Mouse (Mus musculus) forebrain, embryonic 13.5 days (tissue): ENCODE measurements around the gene Opn1sw. TPM values are rescaled to one million over a fixed set of nuclear protein-coding genes. Genes with fewer than 3 reads are reported as not detected.

Experiments used
- ATAC-seq: fragments of 200-750 bp; cut with Nextera tagmentation; 2 replicates; pipeline ENCODE4 v1.8.0; 2017
- H3K27ac ChIP-seq: fragments of 300-500 bp; sonication (generic); 2 replicates; pipeline ENCODE4 v1.5.1; 2015; ENCODE audit warnings: inconsistent platforms, mild to moderate bottlenecking, moderate library complexity
- H3K27me3 ChIP-seq: fragments of 300-500 bp; sonication (generic); 2 replicates; pipeline ENCODE4 v1.6.1; 2015; ENCODE audit warnings: mild to moderate bottlenecking, inconsistent platforms
- H3K36me3 ChIP-seq: fragments of 300-500 bp; sonication (generic); 2 replicates; pipeline ENCODE4 v1.6.1; 2015; ENCODE audit warnings: mild to moderate bottlenecking, inconsistent platforms; ENCODE audit not compliant: poor library complexity, severe bottlenecking
- H3K4me1 ChIP-seq: fragments of 300-500 bp; sonication (generic); 2 replicates; pipeline ENCODE4 v1.6.1; 2015; ENCODE audit warnings: inconsistent platforms
- H3K4me2 ChIP-seq: fragments of 300-500 bp; sonication (generic); 2 replicates; pipeline ENCODE4 v1.6.1; 2015; ENCODE audit warnings: inconsistent platforms, mild to moderate bottlenecking, moderate library complexity
- H3K4me3 ChIP-seq: fragments of 300-500 bp; sonication (generic); 2 replicates; pipeline ENCODE4 v1.5.1; 2015; ENCODE audit warnings: mild to moderate bottlenecking, inconsistent platforms
- H3K9ac ChIP-seq: fragments of 300-500 bp; sonication (generic); 2 replicates; pipeline ENCODE4 v1.6.1; 2015; ENCODE audit warnings: mild to moderate bottlenecking, inconsistent platforms
- H3K9me3 ChIP-seq: fragments of 300-500 bp; sonication (generic); replicated peaks from 2 replicates; pipeline ENCODE4 v1.6.1; 2016; ENCODE audit warnings: inconsistent platforms
- WGBS: fragments of 180-500 bp; shearing (Covaris S2); methylation state at CpG from one replicate; pipeline ENCODE4 v1.1.7; 2015; 5-methylcytosine and 5-hydroxymethylcytosine counted together
- polyA plus RNA-seq: library from polyadenylated mRNA; unstranded; fragments of >200 nt; fragmentation: Nextera tagmentation; extraction: Ambion mirVana; gene quantifications from 2 replicates; pipeline ENCODE4 v1.2.1, GENCODE M21; 2015

The Opn1sw gene
- polyA plus RNA-seq, 1 experiment from 2014 or later = 0.44 TPM

DNA sequence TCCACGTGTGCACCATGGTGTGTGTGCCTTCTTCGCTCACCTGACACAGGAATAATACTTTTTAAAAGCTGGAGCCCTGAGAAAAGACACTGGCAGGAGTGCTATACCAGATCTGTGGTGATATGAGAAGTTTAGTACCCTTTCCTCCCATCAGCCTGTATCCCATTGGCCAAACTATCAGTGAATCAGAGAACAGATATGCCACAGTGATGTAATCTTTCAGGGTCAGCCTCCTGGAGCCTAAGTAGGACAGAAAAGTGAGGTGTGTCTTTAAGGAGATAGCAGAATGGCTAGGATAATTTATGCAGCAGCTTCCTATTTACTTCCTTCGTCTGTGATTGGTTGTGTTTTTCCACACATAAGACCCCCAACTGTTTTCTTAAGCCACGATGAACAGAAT is 39.9 kb upstream of the Opn1sw start:
- WGBS = 61% methylated on average over 4 of the region's 4 CpGs

DNA sequence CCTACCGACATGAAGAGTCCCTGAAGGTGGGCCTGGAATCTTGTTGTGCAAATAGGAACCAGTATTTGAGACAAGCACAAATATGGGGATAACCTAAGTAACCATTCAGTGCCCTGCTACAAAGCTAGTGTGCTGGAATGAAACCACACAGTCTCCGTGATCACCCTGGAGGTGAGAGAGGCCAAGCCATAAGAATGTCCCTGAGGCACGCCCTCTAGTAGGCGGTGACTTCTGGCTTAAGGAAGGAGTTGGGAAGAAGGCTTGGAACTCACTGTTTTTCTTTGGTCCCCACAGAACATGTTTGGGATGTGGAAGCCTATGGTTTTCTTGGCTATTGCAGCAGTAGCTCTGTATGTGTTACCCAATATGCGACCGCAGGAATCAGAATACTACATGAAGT is 38.1 kb upstream of the Opn1sw start:
- H3K27ac ChIP-seq = no peak overlapping the region
- no peaks in the 10 kb centered on the region for H3K36me3 ChIP-seq
- WGBS = 84% methylated on average over 6 of the region's 6 CpGs
- 0 out of 2 replicates have a peak, but pooled peaks cover under 1% of the 10 kb centered on the region for H3K4me1 ChIP-seq
- no peaks in the 10 kb centered on the region for H3K9me3 ChIP-seq
- no peak overlapping the region for H3K4me3 ChIP-seq
- peaks cover 9% of the 10 kb centered on the region; the same call in 1 of the 2 replicates for H3K27me3 ChIP-seq
- ATAC-seq = no peak
- H3K9ac ChIP-seq = no peak overlapping the region
- H3K4me2 ChIP-seq = no peak overlapping the region

More for the DNA sequence above, 39.9 kb upstream of the Opn1sw start:
- Histone ChIP-seq H3K36me3 (no peaks in the 10 kb centered on the region), H3K9ac (no peak overlapping the region), H3K4me1 (peaks cover 16% of the 10 kb centered on the region), H3K27me3 (peaks cover 27% of the 10 kb centered on the region), H3K27ac (no peak overlapping the region), H3K4me3 (no peak overlapping the region), H3K9me3 (no peaks in the 10 kb centered on the region), H3K4me2 (no peak overlapping the region)
- ATAC-seq = no peak

DNA sequence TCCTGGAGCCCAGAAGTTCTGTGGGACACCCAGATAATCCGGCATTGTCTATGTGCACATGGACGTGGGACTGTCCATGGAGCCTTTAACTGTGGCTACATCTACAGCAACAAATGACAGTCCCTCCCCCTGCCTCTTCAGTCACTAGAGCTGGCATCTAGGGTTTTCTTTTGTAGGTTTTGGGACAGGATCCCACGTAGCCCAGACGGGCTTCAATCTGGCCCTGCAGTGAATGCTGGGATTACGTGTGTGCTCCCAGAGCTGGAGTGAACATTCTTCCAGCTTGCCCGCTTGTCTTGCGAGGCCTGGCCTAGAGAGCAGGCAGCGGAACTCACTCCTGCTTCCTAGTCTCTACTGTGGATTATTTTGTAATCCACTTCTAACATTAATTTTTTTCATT is 36.9 kb upstream of the Opn1sw start:
- no peak overlapping the region for H3K9ac ChIP-seq
- H3K4me1 ChIP-seq = no peaks in the 10 kb centered on the region
- no peak for ATAC-seq
- peaks cover 4% of the 10 kb centered on the region; the same call in 1 of the 2 replicates for H3K36me3 ChIP-seq
- H3K27me3 ChIP-seq = no peaks in the 10 kb centered on the region
- H3K4me2 ChIP-seq = no peak overlapping the region
- no peak overlapping the region for H3K27ac ChIP-seq
- H3K4me3 ChIP-seq = no peak overlapping the region
- no peaks in the 10 kb centered on the region for H3K9me3 ChIP-seq
- WGBS = 78% methylated on average over 8 of the region's 8 CpGs

DNA sequence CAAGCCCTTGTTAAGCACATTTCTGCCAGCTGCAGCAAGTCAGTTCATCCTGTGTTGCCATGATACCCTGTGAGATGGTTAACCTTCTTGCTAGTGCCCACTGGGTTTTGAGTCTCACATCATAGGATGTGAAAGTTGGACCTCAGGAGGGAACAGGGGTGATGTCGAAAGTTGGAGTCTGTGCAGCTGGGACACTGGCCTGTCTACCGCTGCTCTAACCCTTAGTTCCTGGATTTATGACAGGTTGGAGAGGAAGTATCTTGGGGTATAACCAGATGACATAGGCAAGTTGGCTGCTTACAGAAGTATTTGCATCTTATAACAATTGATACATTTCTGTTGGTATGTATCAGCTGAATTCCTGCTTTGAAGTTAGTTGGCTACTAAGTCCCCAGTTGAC is 32.3 kb upstream of the Opn1sw start:
- Histone ChIP-seq H3K4me3 (no peak overlapping the region), H3K27ac (no peak overlapping the region), H3K36me3 (peaks cover 35% of the 10 kb centered on the region), H3K4me1 (no peaks in the 10 kb centered on the region), H3K27me3 (no peaks in the 10 kb centered on the region), H3K9ac (no peak overlapping the region), H3K4me2 (no peak overlapping the region), H3K9me3 (no peaks in the 10 kb centered on the region)
- 91% methylated on average over 2 of the region's 2 CpGs for WGBS
- ATAC-seq = no peak

DNA sequence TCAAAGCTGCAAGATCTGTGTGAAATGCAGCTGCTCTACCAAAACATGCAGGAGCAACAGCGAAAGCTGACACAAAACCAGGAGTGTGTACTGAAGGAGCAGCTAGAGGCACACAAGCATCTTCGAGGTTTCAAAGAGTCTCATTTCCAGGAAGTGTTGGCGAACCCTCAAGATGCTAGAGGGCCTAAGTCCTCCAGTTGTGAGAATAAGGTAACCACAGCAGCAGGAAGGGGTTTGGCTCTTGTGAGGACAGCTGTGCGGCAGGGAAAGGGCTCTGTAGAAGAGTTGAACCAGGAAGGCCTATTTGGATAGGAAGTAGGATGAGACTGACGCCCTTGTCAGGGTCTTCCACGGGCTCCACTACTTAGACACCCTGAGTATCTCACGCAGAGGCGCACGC is 27.2 kb upstream of the Opn1sw start:
- Histone ChIP-seq H3K4me1 (no peaks in the 10 kb centered on the region), H3K9me3 (no peaks in the 10 kb centered on the region), H3K36me3 (peaks cover 79% of the 10 kb centered on the region), H3K9ac (no peak overlapping the region), H3K27me3 (no peaks in the 10 kb centered on the region), H3K27ac (no peak overlapping the region), H3K4me2 (no peak overlapping the region), H3K4me3 (no peak overlapping the region)
- ATAC-seq = no peak
- WGBS = 93% methylated on average over 9 of the region's 9 CpGs

- H3K4me3 ChIP-seq = no peak overlapping the region
- peaks cover 5% of the 10 kb centered on the region; the same call in 1 of the 2 replicates for H3K4me1 ChIP-seq
- WGBS = 88% methylated on average over 6 of the region's 6 CpGs
- H3K36me3 ChIP-seq = peaks cover 50% of the 10 kb centered on the region
- no peak for ATAC-seq
- no peaks in the 10 kb centered on the region for H3K9me3 ChIP-seq
- H3K4me2 ChIP-seq = no peak overlapping the region
- H3K27me3 ChIP-seq = no peaks in the 10 kb centered on the region
- H3K27ac ChIP-seq = no peak overlapping the region
- no peak overlapping the region for H3K9ac ChIP-seq
These were observed 18.1 kb upstream of the Opn1sw start for GRCm38 (mm10) chr6:29406412-29406811.

GRCm38 (mm10) chr6:29402693-29403342 is 14.6 kb upstream of the Opn1sw start:
- Histone ChIP-seq H3K36me3 (peaks cover 37% of the 10 kb centered on the region), H3K9ac (no peak overlapping the region), H3K4me2 (peak overlapping the region; percentile 22; the same call in 1 of the 2 replicates), H3K4me3 (no peak overlapping the region), H3K27me3 (no peaks in the 10 kb centered on the region), H3K9me3 (no peaks in the 10 kb centered on the region), H3K27ac (no peak overlapping the region), H3K4me1 (peaks cover 7% of the 10 kb centered on the region)
- 8% methylated on average over 34 of the region's 34 CpGs for WGBS
- no peak for ATAC-seq

DNA sequence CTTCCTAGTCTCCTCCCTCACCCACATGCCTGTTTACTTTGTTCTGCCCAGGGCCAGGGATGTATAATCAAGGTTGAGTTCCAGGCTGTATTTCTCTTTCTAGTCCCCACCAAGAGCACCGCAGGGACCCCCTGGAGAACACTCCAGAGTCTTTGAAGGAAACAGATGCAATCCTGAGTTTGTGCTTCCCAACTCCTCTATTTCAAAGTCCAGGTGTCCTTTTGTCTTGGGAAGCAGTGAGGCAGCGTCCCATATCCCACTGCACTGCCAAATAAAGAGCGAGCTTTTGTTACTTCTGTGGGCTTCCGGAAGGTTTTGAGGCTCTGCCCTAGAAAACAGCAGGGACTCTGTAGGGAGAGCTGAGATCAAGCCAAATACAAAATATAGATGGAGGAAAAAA is 11.6 kb upstream of the Opn1sw start:
- H3K9ac ChIP-seq = no peak overlapping the region
- no peaks in the 10 kb centered on the region for H3K9me3 ChIP-seq
- no peak overlapping the region for H3K27ac ChIP-seq
- WGBS = 70% methylated on average over 4 of the region's 4 CpGs
- H3K4me2 ChIP-seq = no peak overlapping the region
- H3K4me3 ChIP-seq = no peak overlapping the region
- peaks cover 17% of the 10 kb centered on the region; the same call in 1 of the 2 replicates for H3K36me3 ChIP-seq
- ATAC-seq = no peak
- H3K27me3 ChIP-seq = peaks cover 7% of the 10 kb centered on the region; the same call in 1 of the 2 replicates
- H3K4me1 ChIP-seq = peaks cover 25% of the 10 kb centered on the region

DNA sequence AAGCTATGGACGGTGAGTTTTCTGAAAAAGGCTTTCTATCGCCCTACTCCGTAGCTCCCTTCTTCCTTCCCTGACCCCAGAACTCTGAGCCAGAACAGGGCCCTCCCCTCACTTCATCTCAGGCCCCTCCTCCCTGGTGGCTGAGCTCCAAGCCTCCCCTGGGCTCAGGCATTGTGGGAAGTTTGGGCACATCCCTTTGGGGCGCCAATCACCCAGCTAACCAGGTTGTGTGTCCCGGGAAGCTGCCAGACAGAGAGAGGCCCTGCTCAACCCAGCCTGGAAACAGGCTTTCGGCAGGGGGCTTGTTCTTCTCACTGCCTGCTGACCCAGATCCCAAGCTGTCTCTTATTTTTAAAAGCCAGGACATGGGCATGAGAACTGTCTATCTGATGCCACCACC is 9.3 kb upstream of the Opn1sw start:
- Histone ChIP-seq H3K4me3 (peak overlapping the region; percentile 70), H3K36me3 (peaks cover 17% of the 10 kb centered on the region; the same call in 1 of the 2 replicates), H3K9me3 (no peaks in the 10 kb centered on the region), H3K27me3 (peaks cover 15% of the 10 kb centered on the region; the same call in 1 of the 2 replicates), H3K4me2 (peak overlapping the region; percentile 81), H3K9ac (peak overlapping the region; percentile 84), H3K27ac (peak overlapping the region; percentile 82), H3K4me1 (peaks cover 21% of the 10 kb centered on the region)
- WGBS = 4% methylated on average over 6 of the region's 6 CpGs
- peak; percentile 69 for ATAC-seq

- peak; percentile 72 for ATAC-seq
- Histone ChIP-seq H3K36me3 (peaks cover 17% of the 10 kb centered on the region; the same call in 1 of the 2 replicates), H3K4me1 (peaks cover 20% of the 10 kb centered on the region), H3K27ac (peak overlapping the region; percentile 82), H3K27me3 (peaks cover 15% of the 10 kb centered on the region; the same call in 1 of the 2 replicates), H3K9ac (peak overlapping the region; percentile 84), H3K4me3 (peak overlapping the region; percentile 70), H3K4me2 (peak overlapping the region; percentile 81), H3K9me3 (no peaks in the 10 kb centered on the region)
- 1% methylated on average over 24 of the region's 24 CpGs for WGBS
These were observed 8.7 kb upstream of the Opn1sw start for GRCm38 (mm10) chr6:29396714-29397540.

- Histone ChIP-seq H3K4me3 (peak within 1 kb of the TSS; percentile 70), H3K27me3 (peaks cover 15% of the 10 kb centered on the region; the same call in 1 of the 2 replicates), H3K27ac (peak within 1 kb of the TSS; percentile 82), H3K4me2 (peak within 1 kb of the TSS; percentile 81), H3K36me3 (peaks cover 15% of the 10 kb centered on the region; the same call in 1 of the 2 replicates), H3K9me3 (no peaks in the 10 kb centered on the region), H3K9ac (peak within 1 kb of the TSS; percentile 84), H3K4me1 (peaks cover 20% of the 10 kb centered on the region)
- ATAC-seq = peak; percentile 92
- WGBS = under 1% methylated on average over 44 of the region's 49 CpGs
These were observed 7.8 kb upstream of the Opn1sw start, which contains the start of gene Ccdc136 for GRCm38 (mm10) chr6:29395910-29396713. Ccdc136 (plus strand) TSS chr6:29396309.
